Mouse (Mus musculus) CH12.LX (cell line): ENCODE data around the gene Rhod. TPM values are rescaled to one million over a fixed set of nuclear protein-coding genes. Genes with fewer than 3 reads are reported as not detected.

Source experiments
- DNase-seq: peaks from one replicate; pipeline ENCODE4 v3.0.0-alpha.2; 2013; ENCODE audit errors: extremely low read depth
- H3K27ac ChIP-seq: 2 replicates; pipeline ENCODE4 v1.5.1; 2012; ENCODE audit warnings: low read depth, mild to moderate bottlenecking, control low read depth, moderate library complexity; ENCODE audit not compliant: insufficient read depth
- H3K27me3 ChIP-seq: replicated peaks from 2 replicates; pipeline ENCODE3; 2012; ENCODE audit warnings: inconsistent platforms
- H3K36me3 ChIP-seq, 2 experiments: replicated peaks in 1 of 2; 2 replicates each; pipeline versions ENCODE3 to v1.6.1; 2012; ENCODE audit warnings: inconsistent platforms in 1 of 2, low read length in 1 of 2, mild to moderate bottlenecking in 1 of 2, mixed read lengths in 1 of 2, moderate library complexity in 1 of 2; ENCODE audit not compliant: control insufficient read depth in 1 of 2, insufficient read depth in 1 of 2
- H3K4me1 ChIP-seq, 2 experiments: 2 replicates each; pipeline ENCODE4 v1.6.1; 2012; ENCODE audit warnings: inconsistent platforms in 1 of 2, moderate library complexity in 1 of 2; ENCODE audit not compliant: insufficient read depth in 2 of 2, control insufficient read depth in 1 of 2
- H3K4me2 ChIP-seq: 2 replicates; pipeline ENCODE4 v1.6.1; 2012; ENCODE audit warnings: low read depth, mild to moderate bottlenecking, control low read depth; ENCODE audit not compliant: poor library complexity, insufficient read depth, severe bottlenecking
- H3K4me3 ChIP-seq, 3 experiments: fragments of 150-350 bp in 1 of 3; sonication (generic) in 1 of 3; replicated peaks in 1 of 3; 2 replicates each; pipeline versions ENCODE3 to v1.5.1; 2011 to 2012; ENCODE audit warnings: low read depth in 2 of 3, low read length in 2 of 3, mild to moderate bottlenecking in 2 of 3, moderate library complexity in 2 of 3, control low read depth in 1 of 3, improper control_type of control experiment in 1 of 3, inconsistent platforms in 1 of 3, mixed read lengths in 1 of 3; ENCODE audit not compliant: poor library complexity in 1 of 3
- H3K79me2 ChIP-seq: replicated peaks from 2 replicates; pipeline ENCODE4 v1.6.1; 2012; ENCODE audit warnings: mild to moderate bottlenecking, moderate library complexity; ENCODE audit not compliant: control insufficient read depth, poor library complexity, insufficient read depth, severe bottlenecking; ENCODE audit errors: extremely low read depth
- H3K9ac ChIP-seq: 2 replicates; pipeline ENCODE4 v1.6.1; 2012; ENCODE audit warnings: low read depth, mild to moderate bottlenecking, control low read depth, moderate library complexity; ENCODE audit not compliant: insufficient read depth
- H3K9me3 ChIP-seq: replicated peaks from 2 replicates; pipeline ENCODE3; 2012; ENCODE audit warnings: low read length, inconsistent platforms, mixed read lengths
- ETS1 ChIP-seq: conservative IDR thresholded peaks from 2 replicates; pipeline ENCODE4 v1.6.1; 2012; ENCODE audit warnings: low read depth, mild to moderate bottlenecking, inconsistent platforms, low read length, improper control_type of control experiment, moderate library complexity
- GABPA ChIP-seq: IDR thresholded peaks from 2 replicates; pipeline ENCODE4 v1.6.1; 2012; ENCODE audit warnings: low read depth, low read length, improper control_type of control experiment, inconsistent platforms; ENCODE audit not compliant: insufficient replicate concordance
- JUN ChIP-seq: IDR thresholded peaks from 2 replicates; pipeline ENCODE4 v1.6.1; 2011; ENCODE audit warnings: low read depth, mild to moderate bottlenecking, low read length, improper control_type of control experiment, moderate library complexity; ENCODE audit not compliant: insufficient read depth
- MAFK ChIP-seq: IDR thresholded peaks from 2 replicates; pipeline ENCODE4 v1.6.1; 2011; ENCODE audit warnings: low read length, improper control_type of control experiment; ENCODE audit not compliant: insufficient replicate concordance
- MAX ChIP-seq: IDR thresholded peaks from 2 replicates; pipeline ENCODE4 v1.6.1; 2011; ENCODE audit warnings: low read length, improper control_type of control experiment
- MAZ ChIP-seq: IDR thresholded peaks from 2 replicates; pipeline ENCODE4 v1.6.1; 2012; ENCODE audit warnings: low read depth, mild to moderate bottlenecking, inconsistent platforms, low read length, improper control_type of control experiment, moderate library complexity
- MXI1 ChIP-seq: IDR thresholded peaks from 2 replicates; pipeline ENCODE4 v1.6.1; 2011; ENCODE audit warnings: mild to moderate bottlenecking, low read depth, low read length, improper control_type of control experiment
- POLR2A ChIP-seq: IDR thresholded peaks from 2 replicates; pipeline ENCODE4 v1.6.1; 2011; ENCODE audit warnings: low read depth, mild to moderate bottlenecking, improper control_type of control experiment, low read length
- RCOR1 ChIP-seq: conservative IDR thresholded peaks from 2 replicates; pipeline ENCODE4 v1.6.1; 2012; ENCODE audit warnings: low read depth, mild to moderate bottlenecking, inconsistent platforms, low read length, improper control_type of control experiment
- TBP ChIP-seq: conservative IDR thresholded peaks from 2 replicates; pipeline ENCODE4 v1.6.1; 2011; ENCODE audit warnings: low read depth, low read length, improper control_type of control experiment
- TCF12 ChIP-seq: IDR thresholded peaks from 2 replicates; pipeline ENCODE4 v1.6.1; 2014; ENCODE audit warnings: low read depth, mild to moderate bottlenecking, inconsistent platforms, low read length, improper control_type of control experiment
- UBTF ChIP-seq: IDR thresholded peaks from 2 replicates; pipeline ENCODE4 v1.6.1; 2012; ENCODE audit warnings: low read depth, mild to moderate bottlenecking, inconsistent platforms, low read length, improper control_type of control experiment, moderate library complexity
- ZC3H11A ChIP-seq: IDR thresholded peaks from 2 replicates; pipeline ENCODE4 v1.6.1; 2012; ENCODE audit warnings: low read depth, mild to moderate bottlenecking, inconsistent platforms, low read length, improper control_type of control experiment
- ZKSCAN1 ChIP-seq: IDR thresholded peaks from 2 replicates; pipeline ENCODE4 v1.6.1; 2012; ENCODE audit warnings: low read depth, inconsistent platforms, low read length, improper control_type of control experiment, borderline replicate concordance
- dilution Hi-C: fragments of 300-500 bp; cut with MboI; formaldehyde crosslinking; loops from 2 replicates; pipeline ENCODE4 v1.14.3; 2020; ENCODE audit warnings: low sequenced_read_pairs; ENCODE audit not compliant: extremely low pct_unique_long_range_greater_than_20kb, extremely low pct_ligation_motif_present
- in situ Hi-C: fragments of 300-500 bp; cut with MboI; formaldehyde crosslinking; loops from 3 replicates; pipeline ENCODE4 v1.14.3; 2019; ENCODE audit warnings: low sequenced_read_pairs, low pct_ligation_motif_present, low pct_unique_long_range_greater_than_20kb, mixed read lengths
- polyA plus RNA-seq: library from polyadenylated mRNA; unstranded; fragments of >175 nt; gene quantifications from 2 replicates; pipeline ENCODE4 v1.2.1, GENCODE M21; 2012; ENCODE audit warnings: low read depth; ENCODE audit not compliant: insufficient read length
- total RNA-seq, 2 experiments: library from RNA; depleted of rRNA; stranded (reverse); fragments of 300-350 nt in 1 of 2; fragments of >200 nt in 1 of 2; gene quantifications; 2 replicates each; pipeline ENCODE4 v1.2.3; 2012 to 2014

Gene Rhod
- total and polyA plus RNA-seq, 3 experiments, result 14.4 to 20.1 (median 19.3) TPM

DNA sequence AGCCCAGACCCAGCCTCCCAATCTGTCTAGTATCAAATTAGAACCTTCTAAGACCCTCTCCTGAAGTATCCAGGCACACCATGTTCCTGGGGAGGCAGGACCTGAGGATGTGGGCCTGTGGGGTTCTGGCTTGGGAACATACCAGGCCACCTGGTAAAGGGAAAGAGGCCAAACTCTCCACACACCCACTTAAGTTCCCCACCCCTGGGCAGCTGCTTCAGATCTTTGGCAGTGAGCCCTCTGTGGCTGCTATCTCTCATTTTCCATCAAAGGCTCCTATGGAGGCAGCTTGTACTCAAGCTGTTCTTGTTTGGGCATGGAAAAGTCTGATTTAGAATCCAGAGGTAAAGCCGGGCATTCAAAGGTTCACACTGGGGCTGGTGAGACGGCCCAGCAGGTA lies 48.6 kb upstream of the Rhod start:
- H3K4me3 ChIP-seq, result no peak overlapping the region
- no peak overlapping the region for H3K9ac ChIP-seq
- H3K4me1 ChIP-seq, result no peaks in the 10 kb centered on the region
- TF ChIP-seq GABPA, result no peak
- TF ChIP-seq ZKSCAN1, result no peak
- TF ChIP-seq ETS1, result no peak
- no peak for TF ChIP-seq MAZ
- no peak for TF ChIP-seq ZC3H11A
- TF ChIP-seq MAX, result no peak
- dilution Hi-C loops (no loop called here), in situ Hi-C loops (loop anchor here (25.0 kb wide), 2 partner anchors 374 to 499 kb away; partner anchors contain the start of genes Ctsf and Npas4)
- no peaks in the 10 kb centered on the region for H3K27me3 ChIP-seq
- H3K36me3 ChIP-seq, result no peaks in the 10 kb centered on the region
- H3K9me3 ChIP-seq, result no peaks in the 10 kb centered on the region
- no peak overlapping the region for H3K27ac ChIP-seq
- H3K4me2 ChIP-seq, result no peak overlapping the region
- H3K79me2 ChIP-seq, result no peaks in the 10 kb centered on the region
- no peak for DNase-seq

DNA sequence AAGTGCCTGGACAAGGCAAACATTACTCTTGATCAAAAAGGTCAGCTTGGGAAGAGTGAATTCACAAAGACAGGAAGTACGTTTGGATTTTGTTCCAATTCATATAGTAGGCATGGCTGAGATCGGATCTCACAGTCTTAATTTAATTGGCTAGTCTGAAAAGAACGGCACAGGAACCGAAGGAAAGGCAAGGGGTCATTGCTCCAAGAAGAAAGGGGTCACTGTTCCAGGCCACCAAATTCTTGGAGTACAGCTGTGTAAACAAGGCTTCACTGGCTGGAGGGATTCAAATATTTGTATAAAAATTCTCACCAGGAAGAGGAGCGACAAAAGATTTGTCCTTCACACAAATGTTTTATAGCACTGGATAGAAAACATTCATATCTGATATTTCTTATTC lies 45.8 kb upstream of the Rhod start:
- in situ Hi-C loops, result loop anchor here (25.0 kb wide), 2 partner anchors 377 to 502 kb away; partner anchors contain the start of genes Ctsf and Npas4
- no peaks in the 10 kb centered on the region for H3K4me1 ChIP-seq
- H3K4me2 ChIP-seq, result no peak overlapping the region
- no peak overlapping the region for H3K9ac ChIP-seq
- no peak for DNase-seq
- H3K79me2 ChIP-seq, result no peaks in the 10 kb centered on the region
- no peaks in the 10 kb centered on the region for H3K36me3 ChIP-seq
- dilution Hi-C loops, result no loop called here
- H3K27me3 ChIP-seq, result peaks cover 2% of the 10 kb centered on the region
- no peaks in the 10 kb centered on the region for H3K9me3 ChIP-seq
- no peak overlapping the region for H3K4me3 ChIP-seq
- H3K27ac ChIP-seq, result no peak overlapping the region
- no peak for TF ChIP-seq UBTF

- Histone ChIP-seq H3K9ac (no peak overlapping the region), H3K4me2 (no peak overlapping the region), H3K36me3 (no peaks in the 10 kb centered on the region), H3K79me2 (no peaks in the 10 kb centered on the region), H3K4me1 (no peaks in the 10 kb centered on the region), H3K9me3 (no peaks in the 10 kb centered on the region)
- in situ Hi-C loops, result loop anchor here (25.0 kb wide), 2 partner anchors 380 to 505 kb away; partner anchors contain the start of genes Ctsf and Npas4
- TF ChIP-seq MAFK, result no peak
- TF ChIP-seq TCF12, result no peak
- no peak for TF ChIP-seq ZC3H11A
- TF ChIP-seq POLR2A, result no peak
- TF ChIP-seq GABPA, result no peak
- TF ChIP-seq RCOR1, result no peak
- TF ChIP-seq MXI1, result no peak
- TF ChIP-seq UBTF, result no peak
- TF ChIP-seq TBP, result no peak
- no peak for TF ChIP-seq JUN
- TF ChIP-seq, all 38 proteins: peak for 0
- peaks cover 2% of the 10 kb centered on the region for H3K27me3 ChIP-seq
- dilution Hi-C loops, result no loop called here
- no peak for DNase-seq
- no peak overlapping the region for H3K4me3 ChIP-seq
- no peak overlapping the region for H3K27ac ChIP-seq
Measured at GRCm38 (mm10) chr19:4482111-4482859, 43.1 kb upstream of the Rhod start.
